Mouse (Mus musculus) left cerebral cortex, postnatal 14 days (tissue): ENCODE results near the gene Olfr288. TPM values are rescaled to one million over a fixed set of nuclear protein-coding genes. Genes with fewer than 3 reads are reported as not detected.

Experiments
- DNase-seq, 2 experiments: peaks; one replicate each; pipeline ENCODE4 v3.0.0; 2021 to 2022; ENCODE audit warnings: low spot score in 2 of 2, mixed read lengths in 1 of 2
- intact Hi-C: fragments of 180-260 bp; cut with DNase I; formaldehyde crosslinking; loops from one replicate; pipeline ENCODE4 v1.15.1; 2025
- total RNA-seq, 2 experiments: library from RNA; stranded (reverse); gene quantifications; 2 replicates each; pipeline ENCODE4 v1.2.3; 2021

Gene Olfr288
- total RNA-seq, 2 experiments from 2014 or later: not detected

DNA sequence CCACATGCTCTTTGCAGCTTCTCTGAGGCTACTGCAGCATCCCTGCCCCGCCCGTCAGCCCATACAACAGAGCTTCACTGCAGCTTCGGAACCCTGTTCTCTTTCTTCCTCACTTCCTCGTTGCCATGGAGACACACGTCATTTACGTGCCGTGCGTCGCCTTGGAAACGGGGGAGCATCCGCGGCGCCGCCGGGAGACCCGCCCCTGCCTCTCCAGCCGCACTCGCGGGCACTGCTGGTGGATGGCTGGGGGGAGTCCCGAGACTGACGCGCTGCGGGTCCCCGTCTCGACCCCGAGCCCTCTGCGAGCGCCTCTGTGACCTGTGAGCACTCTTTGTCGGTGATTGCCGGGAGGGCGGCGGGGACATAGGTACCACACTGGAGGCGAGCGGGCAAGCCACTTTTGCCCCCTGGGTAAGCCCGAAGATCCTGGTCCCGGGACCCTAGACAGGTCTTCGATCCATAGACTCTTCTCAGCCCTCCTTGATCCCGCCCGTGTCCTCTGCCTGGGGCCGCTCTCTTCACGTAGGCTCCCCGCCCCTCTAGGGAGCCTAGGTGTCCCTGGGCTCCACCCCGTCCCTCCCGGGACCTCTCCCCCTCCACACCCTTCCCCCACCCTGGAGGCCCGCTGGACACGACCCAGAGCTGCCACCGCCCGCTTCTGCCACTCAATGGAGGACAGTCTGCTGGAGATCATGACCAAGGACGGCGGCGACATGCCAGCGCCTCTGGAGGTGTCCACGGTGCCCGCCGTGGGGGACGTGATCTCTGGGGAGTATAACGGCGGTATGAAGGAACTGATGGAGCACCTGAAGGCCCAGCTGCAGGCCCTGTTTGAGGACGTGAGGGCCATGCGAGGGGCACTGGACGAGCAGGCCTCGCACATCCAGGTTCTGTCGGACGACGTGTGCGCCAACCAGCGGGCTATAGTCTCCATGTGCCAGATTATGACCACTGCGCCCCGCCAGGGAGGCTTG is 27.4 kb downstream of the Olfr288 start:
- intact Hi-C loops: loop anchor here (5.0 to 10.0 kb wide), 2 partner anchors 76 to 203 kb away; partner anchors contain the start of genes Pfkm, Senp1 and Tmem106c

DNA sequence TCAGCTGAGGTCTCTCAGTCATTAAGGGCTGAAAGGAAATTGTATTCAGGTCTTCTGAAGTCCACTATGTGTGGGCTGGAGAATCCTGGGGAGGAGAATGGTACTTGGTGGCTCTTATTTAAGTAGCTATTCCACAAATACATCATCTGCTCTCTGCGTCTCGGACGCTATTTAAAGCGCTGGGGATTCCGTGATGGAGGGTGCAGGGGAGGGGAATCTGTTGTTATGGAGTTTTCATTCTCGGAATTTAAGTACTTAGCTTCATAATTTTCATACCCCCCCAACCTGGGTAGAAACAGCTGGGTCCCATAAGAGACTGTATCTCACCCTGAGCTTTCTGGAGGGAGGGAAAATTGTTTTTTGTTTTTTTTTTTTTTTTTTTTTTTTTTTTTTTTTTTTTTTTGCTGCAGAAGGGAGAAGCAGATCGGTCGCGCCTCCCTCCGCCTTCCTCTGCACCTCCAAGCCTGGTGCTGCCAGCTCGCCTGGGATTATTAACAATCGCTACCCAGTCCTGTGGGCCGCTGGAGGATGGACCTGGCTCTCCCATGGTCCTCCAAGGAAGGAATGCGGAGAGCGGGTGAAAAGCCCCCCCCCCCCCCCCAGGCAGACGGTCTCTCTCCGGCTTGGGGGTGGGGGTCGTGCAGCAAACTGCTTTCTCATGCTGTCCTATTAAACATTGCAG is 28.2 kb downstream of the Olfr288 start, which contains the start of gene Ccdc184:
Ccdc184 (plus strand) TSS at position 196 of the 682 bp plus-strand sequence.
- no peak for DNase-seq
- intact Hi-C loops: loop anchor here (5.0 to 10.0 kb wide), 2 partner anchors 75 to 202 kb away; partner anchors contain the start of genes Pfkm, Senp1 and Tmem106c

More for the DNA sequence above, 27.4 kb downstream of the Olfr288 start:
- peak; percentile 93 to 95 for DNase-seq

DNA sequence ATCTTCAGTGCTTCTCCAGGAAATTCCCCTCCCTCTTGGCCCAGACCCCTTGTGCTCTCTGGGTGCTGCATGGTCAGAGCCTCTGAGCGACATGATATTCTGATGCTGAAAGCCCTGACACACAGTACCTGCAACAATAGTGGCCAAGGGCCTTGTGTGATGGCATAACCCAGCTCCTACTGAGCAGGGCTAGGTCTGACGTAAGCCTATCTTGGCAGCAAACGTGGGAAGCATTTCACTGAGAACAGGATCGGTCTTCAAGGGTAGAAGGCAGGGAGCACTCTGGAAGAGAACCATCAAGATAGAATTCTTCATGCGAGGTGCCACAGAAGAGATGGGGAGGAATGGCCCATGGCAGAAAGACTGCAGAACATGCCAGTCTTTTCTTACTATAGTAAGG is 29.8 kb downstream of the Olfr288 start, which contains the start of gene Asb8:
Asb8 (minus strand) TSS at position 101 of the 400 bp plus-strand sequence.
- intact Hi-C loops: loop anchor here (5.0 to 10.0 kb wide), 2 partner anchors 73 to 201 kb away; partner anchors contain the start of genes Pfkm, Senp1 and Tmem106c

DNA sequence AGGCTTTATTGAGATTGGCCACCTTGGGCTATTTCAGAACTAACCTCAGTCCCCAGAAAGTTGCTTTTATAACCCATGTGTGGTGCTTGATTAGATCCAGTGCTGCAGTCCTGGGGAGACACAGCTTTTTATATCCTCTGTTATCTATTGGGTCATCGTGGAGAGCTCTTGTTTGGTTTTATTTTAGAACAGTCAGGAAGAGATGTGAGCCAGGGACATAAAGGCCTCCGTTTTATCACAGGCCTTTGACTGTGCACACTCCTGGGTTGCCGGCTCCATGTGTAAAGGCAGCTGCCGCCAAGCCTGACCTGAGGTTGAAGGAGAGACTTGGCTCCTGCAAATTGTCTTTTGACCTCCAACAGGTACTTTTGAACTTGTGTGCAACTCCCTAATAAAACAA is 32.8 kb downstream of the Olfr288 start:
- intact Hi-C loops: loop anchor here (10.0 kb wide), 1 partner anchor 198 kb away; the partner anchor contains the start of gene Tmem106c
- DNase-seq: no peak

More for the DNA sequence above, 29.8 kb downstream of the Olfr288 start, which contains the start of gene Asb8:
- no peak for DNase-seq

DNA sequence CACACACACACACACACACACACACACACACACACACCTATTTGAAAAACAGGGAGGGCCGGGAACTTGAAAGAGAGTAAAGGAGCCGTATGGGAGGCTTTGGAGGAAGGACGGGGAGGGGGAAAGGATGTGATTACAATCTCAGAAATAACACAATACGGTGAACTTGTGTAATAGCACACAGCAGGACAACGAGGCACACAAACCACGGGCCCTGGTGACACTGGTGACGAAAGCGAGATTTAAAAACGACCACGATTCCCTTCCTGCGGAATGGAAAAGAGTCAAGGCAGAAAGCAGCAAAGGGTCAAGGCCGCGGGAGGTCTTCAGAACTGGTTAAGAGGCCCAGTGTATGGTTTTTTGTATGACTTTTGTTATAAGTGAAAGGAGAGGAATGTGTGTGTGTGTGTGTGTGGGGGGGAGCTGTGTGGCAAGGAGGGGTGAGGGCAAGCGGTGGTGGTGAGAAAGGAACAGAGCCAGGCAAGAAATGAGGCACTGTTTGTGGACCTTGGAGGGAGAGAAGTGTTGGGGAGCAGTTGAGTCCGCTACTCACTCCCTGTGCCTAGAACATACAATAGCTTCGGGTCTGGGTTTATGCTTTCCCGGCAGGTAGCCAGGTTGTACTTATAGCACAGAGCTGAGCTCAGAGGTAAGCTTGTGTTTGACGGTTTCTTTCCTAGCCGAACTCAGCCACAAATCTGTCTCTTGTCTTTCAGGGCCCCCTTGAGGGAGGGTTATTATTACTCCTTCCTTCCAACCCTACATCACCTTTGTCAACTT is 34.1 kb downstream of the Olfr288 start:
- DNase-seq: no peak
- intact Hi-C loops: loop anchor here (10.0 kb wide), 1 partner anchor 196 kb away; the partner anchor contains the start of gene Tmem106c

DNA sequence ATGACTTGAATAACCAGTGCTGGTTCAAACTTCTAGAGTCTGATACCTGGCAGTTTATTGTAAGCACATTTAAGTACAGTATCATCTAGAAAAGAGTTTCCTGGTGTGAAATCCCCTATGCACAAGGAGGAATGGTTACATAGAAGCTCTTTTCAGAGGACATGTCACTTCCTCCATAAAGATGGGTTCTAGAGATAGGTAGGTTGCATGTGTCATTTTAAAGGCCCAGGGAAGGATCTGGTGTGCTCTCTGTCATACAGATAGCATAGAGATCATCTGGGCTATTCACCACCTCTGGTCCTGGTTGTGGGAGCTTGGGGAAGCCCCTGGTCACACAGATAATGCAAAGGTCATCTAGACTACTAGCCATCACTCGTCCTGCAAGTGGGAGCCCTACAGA is 38.1 kb downstream of the Olfr288 start:
- intact Hi-C loops: no loop called here

DNA sequence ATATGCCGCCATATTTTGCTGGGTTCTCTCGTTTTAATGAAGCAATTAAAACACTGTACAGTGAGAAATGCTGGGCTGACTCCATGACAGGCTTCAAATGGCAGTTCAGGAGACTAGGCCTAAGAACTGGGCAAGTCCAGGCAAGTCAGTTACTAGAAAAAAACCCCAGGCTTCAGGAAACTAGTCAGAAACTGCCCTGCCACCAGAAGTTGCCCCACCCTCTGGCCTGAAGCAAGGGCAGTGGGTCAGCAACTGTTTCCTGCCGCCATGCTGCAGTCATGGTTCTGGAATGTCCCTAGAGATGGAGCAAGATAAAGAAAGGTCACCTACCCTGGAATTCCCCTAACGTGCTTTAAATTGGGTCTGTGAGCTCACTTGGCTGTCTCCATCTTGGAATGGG is 39.4 kb downstream of the Olfr288 start:
- intact Hi-C loops: no loop called here
- DNase-seq: no peak

More for the DNA sequence above, 38.1 kb downstream of the Olfr288 start:
- DNase-seq: no peak

DNA sequence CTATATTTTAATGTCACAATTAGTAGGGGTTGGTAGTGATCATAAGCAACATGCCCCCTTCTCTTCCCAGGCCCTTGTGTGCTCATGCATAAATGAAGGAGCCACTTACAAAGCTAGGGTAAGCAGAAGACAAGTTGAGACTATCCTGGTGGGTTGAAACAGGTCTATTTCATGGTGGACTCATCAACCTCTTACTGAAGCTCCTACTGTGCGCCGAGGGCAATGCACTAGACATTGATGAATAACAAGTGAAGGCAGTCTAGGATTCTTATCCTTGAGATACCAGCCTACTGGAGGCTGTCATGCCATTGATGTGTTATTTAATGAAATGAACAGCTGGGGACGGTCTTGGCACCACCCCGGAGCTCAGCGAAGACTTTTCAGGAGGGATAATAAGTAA is 40.1 kb downstream of the Olfr288 start:
- intact Hi-C loops: no loop called here
- no peak for DNase-seq

DNA sequence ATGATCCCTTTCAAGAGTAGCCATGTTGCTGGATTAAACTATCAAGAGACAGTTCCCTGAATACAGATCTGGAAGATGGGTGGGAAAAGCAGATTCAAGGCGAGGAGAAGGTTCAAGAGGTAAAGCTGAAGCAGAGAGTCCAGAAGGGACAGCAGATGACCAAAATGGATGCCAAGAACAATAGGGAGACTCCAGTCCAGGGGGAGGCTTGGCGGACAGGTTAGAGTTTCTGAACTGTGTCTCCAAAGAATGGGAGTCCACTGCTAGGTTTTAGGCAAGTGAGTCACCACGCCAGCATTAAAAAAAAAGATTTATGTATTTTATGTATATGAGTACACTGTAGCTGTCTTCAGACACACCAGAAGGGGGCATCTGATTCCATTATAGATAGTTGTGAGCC is 40.7 kb downstream of the Olfr288 start:
- DNase-seq: no peak
- intact Hi-C loops: loop anchor here (5.0 kb wide), 1 partner anchor 62 kb away; the partner anchor contains the start of genes Pfkm and Senp1

DNA sequence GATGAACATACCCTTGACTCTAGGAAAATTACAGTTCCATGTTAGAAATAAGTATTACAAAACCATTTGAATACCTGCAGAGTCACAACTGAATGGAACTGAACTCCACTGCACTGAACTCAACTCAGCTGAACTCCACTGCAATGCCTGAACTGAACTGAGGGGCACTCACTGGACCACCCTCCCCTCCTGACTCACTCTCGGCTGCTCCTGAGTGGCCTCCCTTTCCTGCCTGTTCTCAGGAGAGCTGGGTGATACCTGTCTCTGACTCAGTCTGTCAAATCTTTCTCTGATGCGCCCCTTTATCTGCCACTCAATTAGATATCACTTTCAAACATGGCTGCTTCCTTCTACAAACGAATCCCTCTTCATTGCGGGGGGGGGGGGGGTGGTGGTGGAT is 41.2 kb downstream of the Olfr288 start:
- no peak for DNase-seq
- intact Hi-C loops: loop anchor here (5.0 kb wide), 1 partner anchor 62 kb away; the partner anchor contains the start of genes Pfkm and Senp1

DNA sequence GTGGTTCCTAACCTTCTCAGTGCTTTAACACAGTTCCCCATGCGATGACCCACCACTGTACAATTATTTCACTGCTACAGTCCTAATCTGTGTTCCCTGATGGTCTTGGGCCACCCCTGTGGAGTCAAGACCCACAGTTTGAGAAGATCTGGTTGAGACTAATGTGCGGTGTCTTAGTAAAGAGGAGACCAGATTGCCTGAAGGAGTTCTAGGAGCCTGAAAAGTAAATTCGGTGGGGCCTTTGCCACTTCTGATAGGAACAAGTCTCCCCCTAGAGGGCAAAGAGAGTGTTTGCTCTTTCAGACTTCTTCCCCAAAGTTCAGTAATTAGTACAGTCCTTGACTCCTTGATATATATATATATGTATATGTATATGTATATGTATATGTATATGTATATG is 41.7 kb downstream of the Olfr288 start:
- intact Hi-C loops: loop anchor here (5.0 kb wide), 1 partner anchor 61 kb away; the partner anchor contains the start of genes Pfkm and Senp1
- DNase-seq: no peak

DNA sequence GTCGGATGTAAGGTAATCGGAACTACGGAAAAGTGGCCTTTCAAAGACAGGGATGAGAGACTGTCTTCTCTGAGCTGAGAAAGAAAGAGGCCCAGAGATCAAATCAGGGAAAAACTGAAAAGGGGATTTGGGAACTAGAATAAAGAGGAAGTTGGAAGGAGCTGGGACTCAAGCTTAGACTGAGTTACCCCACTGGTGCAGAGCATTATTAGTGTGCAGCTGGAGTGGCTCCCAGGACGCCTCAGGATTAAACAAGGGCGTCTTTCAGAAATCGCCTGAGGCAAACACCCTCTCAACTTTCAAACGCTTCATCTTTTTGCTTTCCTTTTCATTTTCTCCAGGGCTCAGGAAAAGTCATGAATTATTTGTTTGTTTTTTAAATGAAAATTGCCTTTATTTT is 42.4 kb downstream of the Olfr288 start:
- intact Hi-C loops: loop anchor here (5.0 kb wide), 1 partner anchor 61 kb away; the partner anchor contains the start of genes Pfkm and Senp1
- DNase-seq: no peak

DNA sequence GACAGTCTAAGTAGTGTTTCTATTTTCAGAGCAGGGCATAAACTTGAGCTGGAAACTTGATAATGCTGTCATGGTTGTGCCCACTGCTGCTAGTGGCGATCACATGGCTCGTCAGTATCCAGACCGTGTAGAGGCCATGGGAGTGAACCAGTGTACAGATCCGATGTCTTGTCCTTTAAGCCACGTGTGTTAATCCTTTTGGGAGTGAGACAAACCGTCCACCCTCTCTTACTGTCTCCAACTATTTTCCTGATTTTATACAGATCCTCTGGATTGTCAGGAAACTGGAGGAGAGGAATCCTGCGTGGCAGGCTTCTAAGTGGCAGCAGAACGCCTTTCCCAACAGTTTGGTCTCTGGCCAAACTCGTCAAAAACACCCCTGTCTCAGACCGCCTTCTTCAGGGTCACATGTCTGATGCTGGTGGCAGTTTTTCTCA is 46.2 kb downstream of the Olfr288 start:
- intact Hi-C loops: loop anchor here (5.0 kb wide), 1 partner anchor 42 kb away; no protein-coding TSS in a partner anchor
- DNase-seq: no peak

DNA sequence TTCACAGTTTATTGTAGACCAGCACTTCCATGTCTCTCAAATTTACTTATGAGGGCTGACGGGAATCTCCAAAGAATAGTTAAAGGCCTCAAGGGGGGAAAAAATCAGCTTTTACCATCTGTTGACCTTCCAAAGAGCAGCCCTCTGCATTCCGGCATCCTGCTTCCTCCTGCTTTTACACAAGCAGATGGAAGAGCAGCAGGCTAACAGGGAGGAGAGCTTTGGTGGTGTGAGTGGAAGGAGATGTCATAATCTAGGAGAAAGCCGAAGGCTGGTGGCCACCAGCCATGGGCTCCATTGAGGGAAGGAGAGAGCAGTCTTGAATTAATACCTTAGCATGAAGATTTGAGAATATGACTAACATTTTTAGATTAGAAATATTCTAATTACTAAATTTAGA is 47.0 kb downstream of the Olfr288 start:
- DNase-seq: no peak
- intact Hi-C loops: loop anchor here (5.0 kb wide), 1 partner anchor 41 kb away; no protein-coding TSS in a partner anchor

DNA sequence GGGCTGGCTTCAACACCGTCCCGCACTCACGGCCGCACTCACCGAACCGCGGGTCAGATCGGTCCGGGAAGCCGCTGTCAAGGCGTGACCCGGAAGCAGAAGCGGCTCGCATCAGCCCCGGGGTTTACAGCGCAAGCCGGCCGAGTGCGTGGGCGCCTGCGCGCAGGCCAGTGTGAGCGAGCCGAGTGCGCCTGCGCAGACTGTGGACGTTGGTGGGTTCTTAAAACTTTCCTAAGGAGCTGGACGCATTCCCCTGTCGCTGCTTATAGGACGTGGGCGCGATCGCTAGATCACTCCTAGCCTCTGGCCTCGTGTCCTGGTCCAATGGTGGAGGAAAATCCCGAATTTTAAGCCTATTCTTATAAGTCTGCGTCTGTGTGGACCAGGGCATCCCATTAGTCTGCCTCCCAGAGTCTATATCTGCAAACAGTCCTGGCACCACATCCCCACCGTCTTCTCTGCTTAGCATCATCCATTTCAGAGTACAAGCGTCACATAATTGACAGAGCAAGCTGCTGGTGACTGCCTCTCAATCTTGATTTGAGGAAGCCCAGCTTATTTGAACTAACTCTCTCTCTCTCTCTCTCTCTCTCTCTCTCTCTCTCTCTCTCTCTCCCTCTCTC is 49.7 kb downstream of the Olfr288 start:
- peak; percentile 95 to 97 for DNase-seq
- intact Hi-C loops: loop anchor here (5.0 kb wide), 1 partner anchor 38 kb away; no protein-coding TSS in a partner anchor

DNA sequence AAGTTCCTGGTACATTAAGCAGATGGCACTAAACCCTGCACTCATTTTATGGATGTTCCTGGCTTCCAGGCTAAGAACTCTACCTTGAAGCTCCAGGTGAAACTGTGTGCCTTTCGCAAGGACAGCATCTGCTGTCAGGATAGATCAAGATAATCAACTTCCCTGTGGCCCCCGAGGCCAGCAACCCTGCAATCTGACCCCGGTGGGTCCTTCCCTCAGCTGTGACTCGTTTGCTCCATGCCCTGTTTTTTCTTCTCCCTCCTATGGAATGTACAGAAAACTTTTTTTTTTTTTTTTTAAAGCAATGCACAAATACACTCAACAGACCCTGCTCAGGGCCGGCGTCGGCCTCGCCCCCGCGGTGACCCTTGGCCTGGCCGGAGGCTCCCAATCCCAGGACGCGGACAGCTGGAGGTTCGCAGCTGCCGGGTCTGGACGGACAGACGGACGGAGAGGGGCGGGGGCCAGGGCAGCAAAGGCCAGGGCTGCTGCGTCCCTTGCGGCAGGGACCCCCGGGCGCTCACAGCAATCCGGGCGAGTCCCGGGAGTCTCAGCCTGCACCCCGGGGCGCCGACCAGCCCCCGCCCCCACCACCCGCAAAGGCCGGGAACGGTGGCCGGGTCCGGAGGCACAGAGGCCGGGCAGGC is 50.4 kb downstream of the Olfr288 start:
- intact Hi-C loops: loop anchor here (5.0 kb wide), 1 partner anchor 38 kb away; no protein-coding TSS in a partner anchor
- no peak for DNase-seq

DNA sequence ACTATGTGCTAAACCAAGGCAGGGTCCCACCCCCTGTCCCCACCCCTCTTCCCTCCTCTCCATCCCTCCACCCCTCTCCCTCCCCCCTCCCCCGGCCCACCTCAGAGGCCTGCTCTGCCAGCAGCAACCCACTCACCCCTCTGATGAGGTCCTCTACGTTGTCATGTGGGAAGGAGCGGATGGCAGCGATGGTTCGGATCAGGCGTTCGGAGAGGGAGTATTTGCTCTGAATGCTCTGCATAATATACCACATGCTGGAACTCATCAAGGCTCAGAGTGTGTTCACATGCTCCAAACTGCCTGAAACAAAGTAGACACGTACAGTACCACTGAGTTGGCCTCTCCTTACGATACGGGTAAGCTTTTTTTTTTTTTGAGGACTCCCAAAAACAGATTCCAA is 52.8 kb downstream of the Olfr288 start:
- DNase-seq: no peak
- intact Hi-C loops: no loop called here
